ENCODE assay signal across 8 mouse cellular contexts in genomic region chr13:37854031-37854431, GRCm38 (mm10).
A peak's percentile ranks its signal among the peaks of the same experiment; 100 is the strongest.
DNase-seq lines count a peak whose midpoint lies in the region; ATAC-seq and TF ChIP-seq lines count a peak whose summit lies in the region.

No protein-coding gene starts in this region.

- H3K36me3 ChIP-seq in liver, embryonic 15.5 days (replicated peaks), result no peaks in the 10 kb centered on the region
- H3K36me3 ChIP-seq in neural tube, embryonic 11.5 days (ENCODE audit: control insufficient read depth, insufficient read depth, low read length), result no peaks in the 10 kb centered on the region

- ATAC-seq in liver, embryonic 15.5 days (ENCODE audit: insufficient read depth), result no peak
- ATAC-seq in neural tube, embryonic 11.5 days (ENCODE audit: insufficient read depth, low FRiP score, low TSS enrichment), result no peak

- 3% methylated on average over 14 of the region's 14 CpGs for WGBS in liver, embryonic 15.5 days (ENCODE audit: insufficient replicate concordance)
- 3% methylated on average over 14 of the region's 14 CpGs for WGBS in neural tube, embryonic 11.5 days

- H3K9ac ChIP-seq in liver, embryonic 15.5 days, result peak overlapping the region; percentile 58
- H3K9ac ChIP-seq in neural tube, embryonic 11.5 days (ENCODE audit: low read length), result no peak overlapping the region

- no peaks in the 10 kb centered on the region for H3K9me3 ChIP-seq in liver, embryonic 15.5 days (replicated peaks)
- H3K9me3 ChIP-seq in neural tube, embryonic 11.5 days (ENCODE audit: control insufficient read depth, low read length), result no peaks in the 10 kb centered on the region

- H3K4me1 ChIP-seq in bone marrow macrophage, adult 2 months (ENCODE audit: control insufficient read depth, insufficient read depth, low read length), result peaks cover 37% of the 10 kb centered on the region
- peaks cover 76% of the 10 kb centered on the region for H3K4me1 ChIP-seq in liver, embryonic 15.5 days (replicated peaks)
- H3K4me1 ChIP-seq in neural tube, embryonic 11.5 days (ENCODE audit: control insufficient read depth, insufficient read depth, low read length), result peaks cover 5% of the 10 kb centered on the region; the same call in 1 of the 2 replicates

- peak overlapping the region; percentile 96 for H3K27ac ChIP-seq in bone marrow macrophage, adult 2 months (ENCODE audit: insufficient read depth, low read depth, low read length)
- H3K27ac ChIP-seq in liver, embryonic 15.5 days (replicated peaks), result peak overlapping the region; percentile 78
- H3K27ac ChIP-seq in neural tube, embryonic 11.5 days (ENCODE audit: low read depth, low read length), result no peak overlapping the region

- TF ChIP-seq CTCF in bone marrow macrophage, adult 2 months (IDR thresholded peaks at IDR 0.05; ENCODE audit: low read depth, low read length), result no peak

- no peak for TF ChIP-seq POLR2A in bone marrow macrophage, adult 2 months (IDR thresholded peaks at IDR 0.05; ENCODE audit: borderline replicate concordance, low read depth, low read length)

- peak overlapping the region; percentile 61 for H3K4me3 ChIP-seq in bone marrow macrophage, adult 2 months (ENCODE audit: insufficient read depth, low read length)
- peak overlapping the region; percentile 51 for H3K4me3 ChIP-seq in liver, embryonic 15.5 days (replicated peaks)
- peak overlapping the region; percentile 14; the same call in 1 of the 2 replicates for H3K4me3 ChIP-seq in neural tube, embryonic 11.5 days (ENCODE audit: low read depth, low read length)

- peak overlapping the region; percentile 77 for H3K4me2 ChIP-seq in liver, embryonic 15.5 days
- H3K4me2 ChIP-seq in neural tube, embryonic 11.5 days (ENCODE audit: low read depth), result peak overlapping the region; percentile 34

- peak; percentile 13 for DNase-seq in cerebellum, adult 9-11 months
- no peak for DNase-seq in cerebellum, adult 9-10 months
- peak; percentile 54 to 61 for DNase-seq in gastrocnemius, adult 8-10 months (ENCODE audit: low spot score in 2 of 2)
- DNase-seq in induced T-regulatory cell, adult 2 months (ENCODE audit: low read depth), result peak; percentile 49
- DNase-seq in neural tube, embryonic 11.5 days (ENCODE audit: low spot score), result peak; percentile 57
- peak; percentile 51 for DNase-seq in thymus, postnatal 0 days (ENCODE audit: low spot score)

- no peaks in the 10 kb centered on the region for H3K27me3 ChIP-seq in liver, embryonic 15.5 days
- no peaks in the 10 kb centered on the region for H3K27me3 ChIP-seq in neural tube, embryonic 11.5 days (ENCODE audit: control insufficient read depth, insufficient read depth, low read length)
